Mouse (Mus musculus): ENCODE measurements around the gene Srpk2. TPM values are rescaled to one million over a fixed set of nuclear protein-coding genes. Genes with fewer than 3 reads are reported as not detected.

Srpk2 gene
- polyA plus RNA-seq, 1 experiment from 2014 or later, result 59.5 TPM

GRCm38 (mm10) chr5:23531100-23531499 lies 153.3 kb downstream of the Srpk2 start:
- Histone ChIP-seq H3K9me3 (ENCODE audit: control insufficient read depth, low read length) (no peaks in the 10 kb centered on the region), H3K4me3 (ENCODE audit: low read depth, low read length) (no peak overlapping the region), H3K9ac (ENCODE audit: low read length) (no peak overlapping the region), H3K4me2 (no peak overlapping the region), H3K27me3 (ENCODE audit: control insufficient read depth, insufficient read depth, low read length) (no peaks in the 10 kb centered on the region), H3K4me1 (ENCODE audit: control insufficient read depth, insufficient read depth, low read length) (no peaks in the 10 kb centered on the region), H3K36me3 (ENCODE audit: control insufficient read depth, insufficient read depth, low read length) (no peaks in the 10 kb centered on the region), H3K27ac (ENCODE audit: low read depth, low read length) (no peak overlapping the region)
- ATAC-seq (ENCODE audit: low FRiP score) (no peak), DNase-seq (ENCODE audit: low spot score, missing footprints) (no peak)
- 96% methylated on average over 6 of the region's 6 CpGs for WGBS

GRCm38 (mm10) chr5:23524621-23525020 lies 159.8 kb downstream of the Srpk2 start:
- no peaks in the 10 kb centered on the region for H3K9me3 ChIP-seq (ENCODE audit: control insufficient read depth, low read length)
- DNase-seq (ENCODE audit: low spot score, missing footprints), result no peak
- no peak overlapping the region for H3K9ac ChIP-seq (ENCODE audit: low read length)
- no peaks in the 10 kb centered on the region for H3K27me3 ChIP-seq (ENCODE audit: control insufficient read depth, insufficient read depth, low read length)
- ATAC-seq (ENCODE audit: low FRiP score), result no peak
- H3K4me1 ChIP-seq (ENCODE audit: control insufficient read depth, insufficient read depth, low read length), result no peaks in the 10 kb centered on the region
- no peak overlapping the region for H3K4me2 ChIP-seq
- WGBS, result 83% methylated on average over 3 of the region's 3 CpGs
- H3K27ac ChIP-seq (ENCODE audit: low read depth, low read length), result no peak overlapping the region
- H3K36me3 ChIP-seq (ENCODE audit: control insufficient read depth, insufficient read depth, low read length), result peaks cover 6% of the 10 kb centered on the region; the same call in 1 of the 2 replicates
- no peak overlapping the region for H3K4me3 ChIP-seq (ENCODE audit: low read depth, low read length)

GRCm38 (mm10) chr5:23523936-23524335 lies 160.5 kb downstream of the Srpk2 start:
- H3K4me2 ChIP-seq, result no peak overlapping the region
- ATAC-seq (ENCODE audit: low FRiP score) (no peak), DNase-seq (ENCODE audit: low spot score, missing footprints) (no peak)
- no peak overlapping the region for H3K4me3 ChIP-seq (ENCODE audit: low read depth, low read length)
- H3K9me3 ChIP-seq (ENCODE audit: control insufficient read depth, low read length), result no peaks in the 10 kb centered on the region
- no peaks in the 10 kb centered on the region for H3K4me1 ChIP-seq (ENCODE audit: control insufficient read depth, insufficient read depth, low read length)
- 94% methylated on average over 3 of the region's 3 CpGs for WGBS
- H3K9ac ChIP-seq (ENCODE audit: low read length), result no peak overlapping the region
- H3K36me3 ChIP-seq (ENCODE audit: control insufficient read depth, insufficient read depth, low read length), result peaks cover 6% of the 10 kb centered on the region; the same call in 1 of the 2 replicates
- no peak overlapping the region for H3K27ac ChIP-seq (ENCODE audit: low read depth, low read length)
- no peaks in the 10 kb centered on the region for H3K27me3 ChIP-seq (ENCODE audit: control insufficient read depth, insufficient read depth, low read length)

- Histone ChIP-seq H3K4me1 (ENCODE audit: control insufficient read depth, insufficient read depth, low read length) (no peaks in the 10 kb centered on the region), H3K27me3 (ENCODE audit: control insufficient read depth, insufficient read depth, low read length) (no peaks in the 10 kb centered on the region), H3K27ac (ENCODE audit: low read depth, low read length) (no peak overlapping the region), H3K9ac (ENCODE audit: low read length) (no peak overlapping the region), H3K9me3 (ENCODE audit: control insufficient read depth, low read length) (no peaks in the 10 kb centered on the region), H3K36me3 (ENCODE audit: control insufficient read depth, insufficient read depth, low read length) (peaks cover 6% of the 10 kb centered on the region; the same call in 1 of the 2 replicates), H3K4me2 (no peak overlapping the region), H3K4me3 (ENCODE audit: low read depth, low read length) (no peak overlapping the region)
- WGBS, result 100% methylated on average over 1 of the region's 1 CpGs
- DNase-seq (ENCODE audit: low spot score, missing footprints) (no peak), ATAC-seq (ENCODE audit: low FRiP score) (no peak)
Observed at GRCm38 (mm10) chr5:23521645-23522044, 162.8 kb downstream of the Srpk2 start.

- H3K27ac ChIP-seq (ENCODE audit: low read depth, low read length), result no peak overlapping the region
Observed at GRCm38 (mm10) chr5:23519679-23520078, 164.7 kb downstream of the Srpk2 start.

GRCm38 (mm10) chr5:23518673-23519072 lies 165.7 kb downstream of the Srpk2 start:
- no peaks in the 10 kb centered on the region for H3K27me3 ChIP-seq (ENCODE audit: control insufficient read depth, insufficient read depth, low read length)
- WGBS, result 93% methylated on average over 3 of the region's 3 CpGs
- no peak overlapping the region for H3K9ac ChIP-seq (ENCODE audit: low read length)
- no peaks in the 10 kb centered on the region for H3K9me3 ChIP-seq (ENCODE audit: control insufficient read depth, low read length)
- no peaks in the 10 kb centered on the region for H3K4me1 ChIP-seq (ENCODE audit: control insufficient read depth, insufficient read depth, low read length)
- no peak for DNase-seq (ENCODE audit: low spot score, missing footprints)
- no peak overlapping the region for H3K4me3 ChIP-seq (ENCODE audit: low read depth, low read length)
- H3K27ac ChIP-seq (ENCODE audit: low read depth, low read length), result no peak overlapping the region
- H3K4me2 ChIP-seq, result no peak overlapping the region
- peaks cover 5% of the 10 kb centered on the region; the same call in 1 of the 2 replicates for H3K36me3 ChIP-seq (ENCODE audit: control insufficient read depth, insufficient read depth, low read length)
- no peak for ATAC-seq (ENCODE audit: low FRiP score)

More at GRCm38 (mm10) chr5:23519679-23520078, 164.7 kb downstream of the Srpk2 start:
- no peak overlapping the region for H3K4me3 ChIP-seq (ENCODE audit: low read depth, low read length)
- H3K9ac ChIP-seq (ENCODE audit: low read length), result no peak overlapping the region
- WGBS, result 90% methylated on average over 3 of the region's 3 CpGs
- H3K4me2 ChIP-seq, result no peak overlapping the region
- peaks cover 6% of the 10 kb centered on the region; the same call in 1 of the 2 replicates for H3K36me3 ChIP-seq (ENCODE audit: control insufficient read depth, insufficient read depth, low read length)
- no peak for DNase-seq (ENCODE audit: low spot score, missing footprints)
- ATAC-seq (ENCODE audit: low FRiP score), result no peak
- no peaks in the 10 kb centered on the region for H3K27me3 ChIP-seq (ENCODE audit: control insufficient read depth, insufficient read depth, low read length)
- H3K9me3 ChIP-seq (ENCODE audit: control insufficient read depth, low read length), result no peaks in the 10 kb centered on the region
- H3K4me1 ChIP-seq (ENCODE audit: control insufficient read depth, insufficient read depth, low read length), result no peaks in the 10 kb centered on the region

- ATAC-seq (ENCODE audit: low FRiP score) (no peak), DNase-seq (ENCODE audit: low spot score, missing footprints) (no peak)
- WGBS, result 78% methylated on average over 4 of the region's 4 CpGs
- no peak overlapping the region for H3K9ac ChIP-seq (ENCODE audit: low read length)
- H3K4me1 ChIP-seq (ENCODE audit: control insufficient read depth, insufficient read depth, low read length), result no peaks in the 10 kb centered on the region
- H3K36me3 ChIP-seq (ENCODE audit: control insufficient read depth, insufficient read depth, low read length), result peaks cover 5% of the 10 kb centered on the region; the same call in 1 of the 2 replicates
- H3K4me3 ChIP-seq (ENCODE audit: low read depth, low read length), result no peak overlapping the region
- no peak overlapping the region for H3K27ac ChIP-seq (ENCODE audit: low read depth, low read length)
- H3K9me3 ChIP-seq (ENCODE audit: control insufficient read depth, low read length), result no peaks in the 10 kb centered on the region
- no peaks in the 10 kb centered on the region for H3K27me3 ChIP-seq (ENCODE audit: control insufficient read depth, insufficient read depth, low read length)
- no peak overlapping the region for H3K4me2 ChIP-seq
Observed at GRCm38 (mm10) chr5:23517839-23518238, 166.6 kb downstream of the Srpk2 start.

- 56% methylated on average over 3 of the region's 3 CpGs for WGBS
- DNase-seq (ENCODE audit: low spot score, missing footprints) (no peak), ATAC-seq (ENCODE audit: low FRiP score) (peak; percentile 63; the same call in 1 of the 2 replicates)
- H3K9me3 ChIP-seq (ENCODE audit: control insufficient read depth, low read length), result no peaks in the 10 kb centered on the region
- H3K36me3 ChIP-seq (ENCODE audit: control insufficient read depth, insufficient read depth, low read length), result peaks cover 5% of the 10 kb centered on the region; the same call in 1 of the 2 replicates
- H3K4me1 ChIP-seq (ENCODE audit: control insufficient read depth, insufficient read depth, low read length), result no peaks in the 10 kb centered on the region
- no peak overlapping the region for H3K9ac ChIP-seq (ENCODE audit: low read length)
- H3K27me3 ChIP-seq (ENCODE audit: control insufficient read depth, insufficient read depth, low read length), result no peaks in the 10 kb centered on the region
- peak overlapping the region; percentile 10 for H3K27ac ChIP-seq (ENCODE audit: low read depth, low read length)
- H3K4me3 ChIP-seq (ENCODE audit: low read depth, low read length), result no peak overlapping the region
- H3K4me2 ChIP-seq, result no peak overlapping the region
Observed at GRCm38 (mm10) chr5:23516962-23517361, 167.5 kb downstream of the Srpk2 start.

GRCm38 (mm10) chr5:23515038-23515437 lies 169.4 kb downstream of the Srpk2 start:
- no peak overlapping the region for H3K4me3 ChIP-seq (ENCODE audit: low read depth, low read length)
- H3K36me3 ChIP-seq (ENCODE audit: control insufficient read depth, insufficient read depth, low read length), result 0 out of 2 replicates have a peak, but pooled peaks cover 3% of the 10 kb centered on the region
- H3K27me3 ChIP-seq (ENCODE audit: control insufficient read depth, insufficient read depth, low read length), result no peaks in the 10 kb centered on the region
- no peaks in the 10 kb centered on the region for H3K9me3 ChIP-seq (ENCODE audit: control insufficient read depth, low read length)
- no peaks in the 10 kb centered on the region for H3K4me1 ChIP-seq (ENCODE audit: control insufficient read depth, insufficient read depth, low read length)
- no peak overlapping the region for H3K9ac ChIP-seq (ENCODE audit: low read length)
- no peak for ATAC-seq (ENCODE audit: low FRiP score)
- no peak for DNase-seq (ENCODE audit: low spot score, missing footprints)
- no peak overlapping the region for H3K27ac ChIP-seq (ENCODE audit: low read depth, low read length)
- WGBS, result 92% methylated on average over 10 of the region's 10 CpGs
- no peak overlapping the region for H3K4me2 ChIP-seq

Measured in midbrain, embryonic 11.5 days (tissue).